Mouse (Mus musculus) megakaryocyte, embryonic 14.5 days (primary cell): ENCODE results near the gene Afap1l2.

Source experiments
- FLI1 ChIP-seq: IDR thresholded peaks from 2 replicates; pipeline ENCODE4 v1.6.1; 2012; ENCODE audit warnings: low read length, inconsistent platforms, mixed read lengths
- GATA1 ChIP-seq: IDR thresholded peaks from 3 replicates; pipeline ENCODE4 v1.6.1; 2012; ENCODE audit warnings: mixed read lengths, low read length, inconsistent platforms, borderline replicate concordance

- no peak for TF ChIP-seq GATA1
- no peak for TF ChIP-seq FLI1
These were observed 62.4 kb downstream of the Afap1l2 start for GRCm38 (mm10) chr19:56945621-56946020.
